Mouse (Mus musculus): ENCODE measurements around the gene Ttc28. TPM values are rescaled to one million over a fixed set of nuclear protein-coding genes. Genes with fewer than 3 reads are reported as not detected.

Ttc28 gene
- polyA plus RNA-seq, 3 experiments from 2014 or later: 0.83 to 4.4 (median 4.3) TPM

DNA sequence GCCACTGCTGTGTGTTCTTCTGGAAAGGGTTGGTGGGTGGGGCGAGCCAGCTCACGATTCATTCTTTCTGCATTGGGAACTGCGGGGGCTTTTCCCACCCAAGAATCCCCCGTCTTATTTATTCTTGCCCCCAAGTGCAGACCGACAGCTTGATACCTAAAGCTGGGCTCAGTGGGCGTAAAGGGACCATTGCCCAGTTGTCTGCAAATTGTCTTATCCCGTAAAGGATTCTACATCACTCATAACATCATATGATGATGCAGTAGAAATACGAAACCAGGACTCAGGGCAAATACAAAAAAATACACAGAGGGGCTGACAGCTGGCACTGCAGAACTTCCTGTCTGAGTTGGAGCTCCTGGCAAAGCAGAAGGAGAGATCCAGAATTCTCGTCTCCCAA is 336.6 kb downstream of the Ttc28 start:
- no peak for ATAC-seq

DNA sequence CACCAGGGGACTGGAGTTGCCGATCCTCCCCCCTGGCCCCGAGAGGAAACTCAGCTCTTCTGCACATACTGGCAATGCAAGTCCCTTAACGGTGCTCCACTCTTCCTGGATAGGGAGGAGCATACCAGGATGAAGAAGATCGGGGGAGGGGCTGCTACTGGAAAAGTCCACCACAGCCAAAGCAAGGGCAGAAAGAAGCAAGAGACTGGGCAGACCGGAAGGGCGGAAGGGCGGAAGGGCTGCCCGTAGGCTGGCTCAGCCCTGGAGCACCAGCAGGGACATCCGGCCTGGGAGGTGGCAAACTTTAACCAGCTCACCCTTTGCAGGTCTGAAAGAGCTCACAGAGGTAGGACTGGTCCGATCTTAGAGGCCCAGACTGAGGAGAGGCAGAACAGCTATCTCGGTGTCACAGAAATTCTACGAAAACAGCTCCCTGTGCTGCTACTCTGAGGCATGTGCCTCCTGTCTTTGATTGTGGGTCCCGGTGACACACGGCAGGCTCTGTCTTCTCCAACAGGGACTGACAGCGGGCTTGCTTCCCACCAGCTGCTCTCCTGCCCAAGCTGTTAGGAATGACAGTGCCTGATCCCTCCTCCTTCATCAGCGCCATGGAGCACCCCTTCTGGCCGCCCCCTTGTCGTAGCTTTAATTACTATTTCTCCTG is 338.0 kb downstream of the Ttc28 start:
- no peak for ATAC-seq

DNA sequence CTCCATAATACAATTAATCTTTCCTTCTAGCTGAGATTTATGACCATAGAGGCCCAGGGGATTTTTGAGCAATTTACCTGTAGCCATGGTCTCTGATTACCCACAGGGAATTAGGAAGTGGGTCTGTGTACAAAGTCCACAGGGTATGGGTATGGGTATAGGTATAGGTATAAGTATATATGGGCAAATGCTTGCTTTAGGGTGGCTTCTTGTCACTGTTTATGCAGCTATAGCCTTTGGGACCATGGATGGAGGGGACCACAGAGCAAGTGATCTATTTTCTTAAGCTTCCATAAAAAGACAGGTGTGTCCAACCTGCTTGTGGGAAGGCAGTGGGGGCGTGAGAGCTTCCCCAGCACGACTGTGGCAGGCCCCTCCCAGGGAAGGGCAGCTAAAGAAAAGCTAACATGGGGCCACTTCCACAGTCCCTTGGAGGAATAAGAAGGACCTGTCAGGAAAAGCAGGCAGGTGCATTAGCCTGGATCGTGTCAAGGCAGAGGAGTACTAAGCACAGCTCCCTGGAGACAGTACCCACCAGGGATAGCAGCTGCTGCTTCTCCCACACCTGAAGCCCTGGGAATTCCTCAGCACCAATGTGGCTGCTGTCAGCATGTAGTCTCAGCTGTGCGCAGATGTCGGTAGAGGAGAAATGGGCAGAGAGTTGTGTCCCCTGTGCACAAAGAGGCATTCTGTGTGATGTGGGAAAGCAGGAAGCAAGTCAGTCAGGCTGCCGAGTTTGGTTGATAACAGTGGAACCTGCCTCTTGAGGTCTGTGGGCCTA is 338.7 kb downstream of the Ttc28 start:
- no peak for ATAC-seq

DNA sequence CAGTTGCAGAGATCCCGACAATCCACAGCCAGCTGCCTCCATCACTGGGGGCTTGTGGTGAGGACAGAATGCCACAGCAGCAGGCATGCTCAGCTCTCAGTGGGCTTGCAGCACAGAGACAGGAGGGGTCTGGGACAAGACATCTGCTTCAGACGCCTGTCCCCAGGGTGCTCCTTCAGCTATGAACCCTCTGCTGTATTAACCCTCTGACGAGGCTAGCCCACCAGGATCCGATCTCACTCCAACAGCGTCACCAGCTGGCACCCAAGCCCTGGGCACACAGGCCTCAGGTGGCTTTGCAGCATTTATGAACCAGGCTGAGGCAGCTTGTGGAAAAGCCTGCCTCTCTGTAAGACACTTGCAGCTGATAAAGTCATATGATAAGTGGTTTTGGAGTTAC is 339.4 kb downstream of the Ttc28 start:
- no peak for ATAC-seq

DNA sequence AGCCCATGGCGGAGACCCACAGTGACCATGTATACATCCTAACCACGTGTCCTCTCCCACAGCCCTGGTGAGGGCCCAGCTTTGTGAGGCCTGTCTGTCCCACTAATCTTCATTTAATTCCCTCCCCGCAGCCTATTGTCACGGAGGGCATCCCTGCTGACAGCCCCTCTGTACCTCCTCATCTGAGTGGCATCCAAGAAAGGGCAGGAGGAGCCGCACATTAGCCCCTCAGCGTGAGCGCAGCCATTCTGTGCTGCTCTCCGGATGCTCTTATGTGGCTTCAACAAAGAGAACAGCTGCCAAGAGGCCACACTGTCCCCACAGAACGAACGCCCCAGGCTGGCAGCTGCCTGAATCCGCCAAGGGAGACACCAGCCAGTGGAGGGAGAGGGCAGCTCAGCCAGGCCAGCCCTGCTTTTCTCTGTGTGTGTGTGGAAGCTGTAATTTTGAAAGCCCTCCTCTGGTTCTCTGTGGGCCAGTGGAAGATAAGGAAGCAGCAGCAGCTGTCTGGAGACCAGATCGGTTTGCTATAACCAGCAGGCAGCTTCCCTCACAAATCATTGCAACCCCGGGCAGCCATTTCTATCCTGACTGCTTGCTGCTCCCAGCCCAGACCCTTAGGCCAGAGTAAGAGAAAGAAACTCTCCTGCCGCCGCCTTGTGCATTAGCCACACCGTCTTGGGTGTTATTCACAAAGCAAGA is 341.2 kb downstream of the Ttc28 start:
- ATAC-seq: no peak

DNA sequence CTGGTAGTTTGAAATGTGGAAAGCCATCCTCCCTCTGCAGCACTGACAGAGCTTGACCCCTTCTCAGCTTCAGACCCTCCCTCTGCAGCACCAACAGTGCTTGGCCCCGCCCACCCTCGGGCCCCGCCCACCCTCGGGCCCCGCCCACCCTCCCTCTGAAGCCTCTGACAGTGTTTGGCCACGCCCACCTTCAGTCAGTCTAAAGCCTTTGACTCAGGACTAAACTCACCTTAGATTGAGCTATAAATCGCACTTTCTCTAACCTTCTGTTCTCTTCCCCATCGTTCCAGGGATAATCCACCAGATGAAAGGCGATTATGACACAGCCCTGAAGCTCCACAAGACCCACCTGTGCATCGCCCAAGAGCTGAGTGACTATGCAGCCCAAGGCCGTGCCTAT is 343.2 kb downstream of the Ttc28 start:
- no peak for ATAC-seq

DNA sequence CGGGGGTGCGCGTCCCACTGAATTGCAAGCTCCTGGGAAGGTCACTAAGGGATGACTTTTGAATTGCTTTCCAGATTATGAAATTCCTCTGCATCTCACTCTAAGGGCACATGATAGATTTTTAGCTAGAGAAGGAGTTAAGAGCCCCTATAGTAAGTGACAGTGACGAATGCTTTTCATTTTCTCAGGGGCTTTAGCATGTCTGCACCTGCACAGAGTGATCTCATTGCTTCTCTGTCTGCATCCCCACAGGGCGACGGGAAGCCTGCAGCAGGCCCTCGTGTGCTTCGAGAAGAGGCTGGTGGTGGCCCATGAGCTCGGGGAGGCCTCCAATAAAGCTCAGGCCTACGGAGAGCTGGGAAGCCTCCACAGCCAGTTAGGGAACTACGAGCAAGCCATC is 345.7 kb downstream of the Ttc28 start:
- ATAC-seq: no peak

DNA sequence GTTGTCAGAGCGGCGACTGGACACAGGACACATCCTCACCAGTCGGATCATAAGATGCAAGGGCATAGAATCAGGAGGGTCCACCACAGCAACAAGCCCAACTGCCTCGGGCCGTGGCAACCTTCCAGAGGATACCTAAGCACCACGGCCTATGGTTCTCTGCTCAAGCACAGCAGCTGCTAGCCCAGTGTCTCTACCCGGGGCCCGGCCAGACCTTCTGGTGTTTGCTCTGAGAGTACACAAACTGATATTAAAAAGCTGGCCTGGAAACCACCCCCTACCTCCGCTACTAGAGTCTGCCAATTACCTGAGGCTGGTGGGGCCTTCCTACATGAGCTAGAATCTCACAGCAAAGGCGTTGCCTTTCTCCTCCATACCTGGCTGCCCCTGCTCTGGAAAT is 346.9 kb downstream of the Ttc28 start:
- ATAC-seq: no peak

DNA sequence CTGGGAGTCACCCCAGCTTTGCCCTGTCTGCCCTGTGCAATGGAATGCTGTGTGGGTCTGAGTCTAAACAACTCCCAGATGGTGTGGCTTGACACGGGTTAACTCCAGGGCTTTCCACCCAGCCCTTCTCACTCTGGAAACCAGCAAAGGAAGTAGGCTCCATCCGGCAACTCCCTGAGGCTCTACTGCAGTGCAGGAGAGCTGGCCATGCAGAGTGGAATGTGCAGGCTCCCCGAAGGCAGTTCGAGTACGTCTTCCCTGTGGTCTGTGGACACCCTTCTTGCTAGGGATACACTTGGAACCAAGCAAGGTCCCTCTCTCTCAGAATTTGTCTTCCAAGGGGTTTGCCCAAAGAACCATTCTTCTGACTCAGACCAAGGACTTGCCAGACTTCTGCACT is 348.2 kb downstream of the Ttc28 start:
- ATAC-seq: no peak

DNA sequence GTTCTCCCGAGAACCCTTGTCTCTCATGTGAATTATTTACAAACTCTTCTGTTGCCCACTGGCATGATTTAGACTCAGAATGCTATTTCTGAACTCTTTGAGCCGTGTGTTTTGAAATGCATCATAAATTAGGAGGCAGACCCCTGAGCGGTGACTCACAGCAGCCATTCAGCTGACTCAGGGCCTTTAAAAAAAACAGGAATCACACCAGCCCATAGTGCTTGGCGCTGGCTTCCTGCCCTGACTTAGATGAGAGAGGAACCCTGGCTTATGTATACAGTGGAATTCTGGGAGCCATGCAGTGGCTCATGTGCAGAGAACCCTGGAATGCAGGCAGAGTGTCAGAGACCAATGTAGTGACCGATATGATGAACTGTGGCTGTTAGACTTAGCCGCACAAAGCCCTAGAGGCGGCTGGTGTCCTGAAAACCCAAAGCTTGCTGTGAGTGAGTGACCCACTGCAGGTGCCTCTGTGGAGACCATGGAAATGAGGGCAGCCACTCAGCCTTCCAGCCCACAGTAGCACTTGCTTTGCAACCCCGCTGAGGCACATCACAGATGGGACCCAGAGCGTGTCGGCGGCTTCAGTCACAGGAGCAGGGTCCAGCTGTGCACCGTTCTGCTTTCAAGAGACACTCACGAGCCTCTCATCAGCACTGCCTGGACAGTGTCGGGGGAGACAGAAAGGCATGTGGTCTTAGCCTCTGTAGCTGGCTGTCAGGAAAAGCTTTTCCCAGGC is 348.9 kb downstream of the Ttc28 start:
- ATAC-seq: no peak

DNA sequence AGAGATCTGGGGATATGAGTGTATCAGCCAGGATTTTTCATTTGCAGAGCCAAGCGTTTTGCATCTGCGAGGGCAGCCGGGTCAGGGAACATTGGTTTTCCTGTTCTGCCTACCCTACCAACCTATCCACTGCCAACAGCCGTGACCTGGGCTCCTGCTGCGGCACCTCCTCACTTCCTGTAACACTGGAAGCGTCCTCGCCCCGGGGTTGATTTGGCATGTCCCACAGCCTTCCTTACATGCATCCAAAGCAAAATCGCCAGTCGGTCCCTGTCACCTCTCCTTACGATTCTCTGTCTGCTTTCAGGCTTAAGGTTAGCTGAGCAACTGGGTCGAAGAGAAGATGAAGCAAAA is 349.4 kb downstream of the Ttc28 start:
- ATAC-seq: no peak

DNA sequence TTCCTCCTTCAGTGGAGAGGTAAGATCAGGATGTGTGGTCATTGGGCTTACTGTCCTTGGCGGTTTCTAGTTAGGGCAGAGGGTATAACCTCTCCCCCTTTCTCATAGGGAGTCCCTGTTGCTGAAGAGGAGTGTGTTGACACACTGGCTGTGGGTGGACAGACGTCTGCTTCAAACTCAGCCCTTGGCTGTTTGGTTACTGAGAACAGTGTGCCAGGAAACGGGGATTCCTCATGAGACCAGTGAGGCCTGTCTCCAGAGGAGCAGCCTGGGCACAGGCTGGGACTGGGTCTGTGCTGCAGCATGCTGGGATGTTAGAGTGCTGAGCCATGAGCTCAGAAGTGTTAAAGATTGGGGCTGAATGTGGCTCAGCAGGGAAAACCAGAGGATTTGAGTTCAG is 350.1 kb downstream of the Ttc28 start:
- no peak for ATAC-seq

DNA sequence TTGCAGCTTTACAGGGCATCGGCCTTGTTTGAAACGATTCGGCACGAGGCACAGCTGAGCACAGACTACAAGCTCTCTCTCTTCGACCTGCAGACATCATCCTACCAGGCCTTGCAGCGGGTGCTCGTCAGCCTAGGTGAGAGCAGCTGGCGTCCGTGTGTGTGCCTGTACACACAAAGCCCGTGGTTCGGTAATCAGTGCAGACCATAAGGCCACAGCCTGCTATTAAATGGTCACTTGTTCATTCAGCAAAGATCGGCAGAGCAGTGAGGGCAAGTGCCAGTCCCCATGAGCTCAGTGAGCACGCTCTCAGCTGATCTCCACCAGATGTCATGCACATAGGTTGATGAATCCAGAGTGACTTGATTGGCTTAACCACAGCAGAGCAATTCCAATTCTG is 351.4 kb downstream of the Ttc28 start:
- no peak for ATAC-seq

DNA sequence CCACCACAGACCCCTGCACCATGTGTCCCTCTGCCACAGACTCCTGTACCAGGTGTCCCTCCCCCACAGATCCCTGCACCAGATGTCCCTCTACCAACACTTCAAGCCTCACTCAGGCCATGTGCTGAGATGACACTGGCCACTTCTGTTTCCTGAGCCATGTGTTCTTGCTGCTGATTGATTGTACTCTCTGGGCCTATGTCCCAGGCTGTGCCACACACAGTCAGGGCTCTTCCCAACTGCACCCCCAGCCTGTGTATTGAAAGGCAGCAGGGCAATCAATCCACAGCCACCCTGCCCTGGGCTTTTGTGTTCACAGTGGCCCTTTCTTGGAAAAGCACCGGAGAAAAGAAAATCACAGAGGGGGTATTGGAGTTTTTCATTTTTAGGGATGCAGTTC is 352.2 kb downstream of the Ttc28 start:
- ATAC-seq: no peak

DNA sequence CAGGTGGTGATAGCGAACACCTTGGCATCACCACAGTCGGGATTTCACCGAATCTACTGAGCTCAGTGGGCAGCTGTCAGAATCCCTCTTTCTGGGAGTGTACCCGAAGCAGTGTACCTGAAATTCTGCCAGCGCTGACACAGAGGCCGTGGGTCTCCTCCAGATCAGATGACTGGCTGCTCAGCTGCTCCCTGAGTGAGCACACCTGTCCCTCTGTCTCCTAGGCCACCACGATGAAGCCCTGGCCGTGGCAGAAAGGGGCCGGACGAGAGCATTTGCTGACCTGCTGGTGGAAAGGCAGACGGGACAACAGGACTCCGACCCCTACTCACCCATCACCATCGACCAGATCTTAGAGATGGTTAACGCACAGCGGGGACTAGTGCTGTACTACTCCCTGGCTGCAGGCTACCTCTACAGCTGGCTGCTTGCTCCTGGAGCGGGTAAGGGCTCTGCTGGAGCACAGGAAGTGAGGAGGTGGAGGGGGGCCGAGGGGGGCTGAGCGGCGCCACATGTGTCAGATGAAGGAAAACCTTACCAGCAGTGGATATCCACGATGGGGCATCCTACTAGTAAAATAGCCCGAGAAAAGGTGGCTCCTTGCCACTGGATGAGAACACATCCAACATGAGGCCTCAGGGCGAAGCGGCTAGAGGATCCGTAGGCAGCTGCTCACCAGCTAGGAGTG is 353.6 kb downstream of the Ttc28 start:
- ATAC-seq: no peak

DNA sequence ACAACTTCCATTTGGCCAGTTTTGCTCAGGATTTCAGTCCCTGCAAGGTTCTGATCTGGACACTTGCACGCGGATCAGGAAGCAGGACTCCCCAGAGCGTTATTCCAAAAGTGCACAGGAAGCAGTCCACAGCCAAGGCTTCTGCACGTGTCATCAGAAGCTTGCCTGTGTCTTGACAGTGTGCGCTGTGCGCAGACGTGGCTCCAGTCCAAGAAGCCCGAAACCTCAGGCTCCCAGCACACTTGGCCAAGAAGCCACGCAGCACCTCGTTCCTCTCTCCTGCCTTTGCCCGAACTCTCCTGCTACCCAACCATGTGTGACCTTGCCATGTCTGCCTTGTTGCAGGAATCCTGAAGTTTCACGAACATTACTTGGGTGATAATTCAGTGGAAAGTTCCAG is 355.5 kb downstream of the Ttc28 start:
- no peak for ATAC-seq

DNA sequence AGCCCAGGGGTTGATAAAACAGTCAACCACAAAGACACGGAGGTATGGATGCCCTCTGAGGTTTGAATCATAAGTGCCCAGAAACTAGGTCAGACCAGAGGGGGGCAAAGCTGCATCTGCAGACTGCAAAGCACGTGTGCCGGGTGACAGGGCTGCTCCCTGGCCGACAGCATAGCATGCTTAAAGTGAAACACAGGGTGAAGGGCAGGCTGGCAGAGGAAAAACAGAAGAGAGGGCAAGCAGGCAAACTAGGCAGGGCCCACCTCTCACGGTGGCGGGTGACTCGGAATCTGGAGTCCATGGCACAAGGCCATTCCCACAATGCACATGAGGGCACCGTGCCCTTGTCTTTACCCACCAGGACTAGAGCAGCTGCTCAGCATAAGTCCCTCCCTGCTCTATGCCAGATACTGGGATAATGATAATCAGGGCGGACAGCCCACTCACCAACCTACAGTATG is 357.6 kb downstream of the Ttc28 start:
- ATAC-seq: no peak

DNA sequence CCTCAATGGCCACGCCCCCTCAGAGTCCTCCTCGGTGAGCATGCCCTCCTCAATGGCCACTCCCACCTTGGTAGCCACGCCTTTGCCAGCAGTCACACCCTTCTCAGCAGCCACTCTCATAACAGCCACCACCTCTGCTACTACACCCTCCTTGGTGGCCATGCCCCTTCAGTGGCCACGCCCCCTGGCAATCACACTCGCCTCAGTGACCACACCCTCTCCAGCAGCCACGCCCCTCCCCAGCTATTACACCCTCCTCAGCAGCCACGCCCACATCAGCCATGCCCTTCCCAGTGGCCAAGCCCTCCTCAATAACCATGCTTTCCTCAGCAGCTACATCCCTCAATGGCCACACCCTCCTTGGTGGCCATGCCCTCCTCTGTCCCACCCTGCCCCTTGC is 359.6 kb downstream of the Ttc28 start:
- ATAC-seq: no peak

DNA sequence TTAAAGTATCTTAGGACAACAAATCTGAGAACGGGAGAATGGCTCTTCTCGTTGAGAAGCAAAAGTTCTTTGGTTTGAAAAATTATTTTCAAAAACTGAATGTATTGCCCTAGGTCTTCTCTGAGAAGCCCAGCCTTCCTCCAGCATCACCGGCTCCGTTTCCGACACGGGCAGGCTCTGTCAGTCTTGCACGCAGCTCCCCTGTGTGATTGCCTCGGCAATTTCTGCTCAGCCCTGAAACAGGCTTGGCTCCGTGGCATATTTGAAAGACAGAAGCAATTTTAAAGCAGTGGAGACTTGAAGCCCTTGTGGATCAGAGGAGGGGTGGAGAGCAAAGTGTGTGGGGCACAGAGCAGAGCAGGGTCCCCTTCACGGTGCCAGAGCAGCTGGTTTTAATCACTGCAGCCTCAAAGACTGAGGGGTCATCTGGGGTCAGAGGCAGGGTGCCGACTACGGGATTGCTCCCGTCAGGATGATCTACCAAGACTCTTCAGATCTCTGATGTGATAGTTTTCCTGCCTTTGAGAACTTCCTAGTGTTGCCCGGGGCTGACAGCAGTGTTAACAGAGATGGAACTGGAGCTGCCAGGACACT is 363.9 kb downstream of the Ttc28 start:
- ATAC-seq: no peak

DNA sequence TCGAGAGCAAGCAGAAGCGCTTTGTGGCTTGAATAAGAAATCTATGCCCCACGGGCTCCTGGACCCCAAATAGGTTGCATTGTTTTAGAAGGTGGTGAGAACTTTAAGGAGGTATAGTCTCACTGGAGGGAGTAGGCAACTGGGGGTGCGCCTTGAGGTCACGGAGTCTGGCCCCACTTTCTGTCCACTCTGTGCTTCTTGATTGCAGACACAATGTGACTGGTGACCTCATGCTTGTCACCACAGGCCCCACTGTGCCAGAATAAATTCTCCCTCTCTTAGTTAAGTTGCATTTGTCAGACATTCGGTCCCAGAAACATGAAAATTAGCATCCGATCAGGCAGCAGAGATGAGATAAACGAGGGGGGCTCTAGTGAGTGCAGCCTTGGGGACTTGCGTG is 364.5 kb downstream of the Ttc28 start:
- ATAC-seq: no peak

DNA sequence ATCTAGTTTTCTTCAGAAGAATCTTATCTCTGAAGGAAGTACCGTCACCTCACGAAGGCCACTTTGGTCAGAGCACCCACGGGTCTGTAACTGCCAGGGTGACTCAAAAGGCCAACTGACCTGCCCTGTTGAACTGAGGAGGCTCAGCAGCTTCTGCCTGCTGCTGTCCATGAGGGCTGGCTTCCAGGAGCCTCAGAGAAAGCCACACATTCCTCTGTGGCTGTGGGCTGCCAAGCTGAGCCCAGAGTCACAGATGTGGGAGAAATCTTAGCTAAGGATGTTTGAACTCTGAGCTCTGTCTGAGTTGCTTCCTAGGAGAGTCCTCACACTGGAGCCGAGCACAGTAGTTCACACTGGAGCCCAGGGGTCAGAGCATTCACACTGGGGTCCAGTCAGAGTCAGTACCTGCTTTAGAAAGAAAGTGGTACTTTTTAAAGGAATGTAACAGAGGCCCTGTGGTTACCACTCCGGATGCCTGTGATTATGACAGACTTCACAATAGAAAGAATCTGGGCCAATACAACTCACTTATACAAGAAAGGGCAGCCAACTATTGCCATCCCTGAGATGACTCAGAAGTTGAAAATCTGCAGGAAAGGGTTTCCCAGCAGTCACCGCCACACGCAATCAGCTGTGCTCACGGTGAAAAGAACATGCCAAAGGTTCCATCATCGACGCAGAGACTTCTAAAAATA is 368.1 kb downstream of the Ttc28 start:
- no peak for ATAC-seq

DNA sequence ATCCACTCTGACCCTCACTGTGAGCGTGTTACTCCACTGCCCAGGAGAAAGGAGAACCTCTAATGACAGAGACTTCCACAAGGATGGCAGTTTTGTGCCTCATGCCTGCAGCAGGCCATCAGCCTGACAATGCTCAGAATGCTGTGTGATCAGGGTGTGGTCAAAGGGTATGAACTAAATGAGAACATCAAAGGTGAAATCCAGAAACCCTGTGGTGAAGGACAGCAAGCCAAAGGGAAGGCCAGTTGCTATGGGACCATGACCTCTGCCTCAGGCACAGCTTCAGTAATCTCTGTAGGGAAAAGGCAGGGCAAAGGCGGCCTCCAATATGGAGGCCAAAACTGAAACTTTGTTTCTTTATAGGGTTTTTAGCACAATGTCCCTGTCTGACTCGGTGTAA is 372.5 kb downstream of the Ttc28 start:
- no peak for ATAC-seq

Data from inflammation-experienced regulatory T-cells, adult 6 months (primary cell).